Mouse (Mus musculus): ENCODE results near the gene Spata45.

- TF ChIP-seq SMC3 (IDR thresholded peaks at IDR 0.05; ENCODE audit: low read depth, low read length), result no peak
- no peak for TF ChIP-seq POLR2A (IDR thresholded peaks at IDR 0.05; ENCODE audit: low read depth, low read length)
- TF ChIP-seq MAX (IDR thresholded peaks at IDR 0.05; ENCODE audit: low read length), result no peak
Observed at GRCm38 (mm10) chr1:191083230-191083629, 46.8 kb downstream of the Spata45 start.
